Mouse (Mus musculus): ENCODE measurements around the gene Mroh9. TPM values are rescaled to one million over a fixed set of nuclear protein-coding genes. Genes with fewer than 3 reads are reported as not detected.

Mroh9 gene
- polyA plus RNA-seq, 1 experiment: not detected

DNA sequence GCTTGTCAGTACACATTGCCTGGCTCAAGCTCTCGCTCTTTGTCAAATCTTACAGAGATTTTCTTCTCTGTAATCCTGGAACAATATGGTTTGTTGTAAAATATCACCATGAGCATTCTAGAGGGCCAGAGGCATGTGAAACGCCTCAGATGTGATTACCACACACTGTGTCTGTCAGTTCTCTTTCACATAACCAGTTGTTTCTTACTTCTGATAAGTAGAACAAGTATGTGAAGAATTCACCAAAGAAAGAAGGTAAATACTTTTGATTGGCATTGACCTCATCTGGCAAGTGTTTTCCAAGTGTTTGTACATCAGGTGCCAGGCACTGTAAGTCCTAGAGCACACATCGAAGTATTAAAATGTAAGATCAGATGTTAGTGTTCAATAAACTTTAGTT, 76.2 kb downstream of the Mroh9 start:
- no peak overlapping the region for H3K4me3 ChIP-seq (ENCODE audit: insufficient read depth, low read depth, low read length)
- H3K4me1 ChIP-seq (ENCODE audit: control insufficient read depth, insufficient read depth, insufficient read length, low read length): no peaks in the 10 kb centered on the region
- H3K27ac ChIP-seq (replicated peaks; ENCODE audit: low read depth, low read length): no peak overlapping the region

DNA sequence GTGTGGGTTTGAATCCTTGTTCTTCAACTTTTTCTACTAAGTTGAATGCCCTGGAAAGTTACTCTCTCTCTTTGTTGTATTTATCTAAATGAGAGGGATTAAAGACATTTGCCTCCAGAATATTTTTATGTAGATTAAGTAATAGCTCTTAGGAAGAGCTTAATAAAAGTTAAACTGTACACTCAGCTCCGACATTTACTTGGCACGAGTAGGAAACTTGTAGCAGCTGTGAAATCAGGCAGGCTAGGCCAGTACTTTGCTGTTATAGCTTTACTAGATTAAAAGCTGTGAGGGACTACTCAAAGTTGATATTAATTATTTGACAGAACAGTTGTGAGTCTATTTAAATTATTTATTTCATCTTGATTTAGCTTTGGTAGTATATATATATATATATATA, 82.0 kb downstream of the Mroh9 start:
- Histone ChIP-seq H3K4me3 (ENCODE audit: insufficient read depth, low read depth, low read length) (no peak overlapping the region), H3K27ac (replicated peaks; ENCODE audit: low read depth, low read length) (no peak overlapping the region)

DNA sequence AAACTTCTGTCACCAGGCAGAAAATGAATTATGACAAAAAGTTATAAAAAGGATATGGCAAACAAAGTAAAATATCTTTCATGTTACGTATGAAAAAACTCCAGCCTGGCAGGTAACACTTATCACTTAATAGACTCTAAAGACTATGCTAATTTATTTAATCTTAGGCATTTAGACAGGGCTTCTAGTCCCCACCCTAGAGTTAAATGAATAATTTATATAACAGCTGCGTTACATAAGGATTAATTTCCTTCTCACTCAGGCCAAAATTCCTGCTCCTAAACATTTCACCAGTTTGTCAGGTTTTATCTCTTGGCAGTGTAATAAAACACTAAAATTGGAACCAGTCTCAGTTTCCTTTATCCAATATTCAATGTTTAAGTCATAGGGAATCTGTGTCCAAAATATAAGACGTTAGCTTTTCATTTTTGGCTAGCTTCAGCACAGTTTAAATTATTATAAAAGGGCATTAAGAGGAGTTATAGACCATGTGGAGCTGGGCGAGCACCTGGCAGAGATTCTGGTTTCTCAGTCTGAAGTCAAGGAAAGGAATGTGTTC, 84.1 kb downstream of the Mroh9 start:
- Histone ChIP-seq H3K4me3 (ENCODE audit: insufficient read depth, low read depth, low read length) (no peak overlapping the region), H3K4me1 (ENCODE audit: control insufficient read depth, insufficient read depth, insufficient read length, low read length) (no peaks in the 10 kb centered on the region), H3K27ac (replicated peaks; ENCODE audit: low read depth, low read length) (no peak overlapping the region)

More for the DNA sequence above, 82.0 kb downstream of the Mroh9 start:
- H3K4me1 ChIP-seq (ENCODE audit: control insufficient read depth, insufficient read depth, insufficient read length, low read length): no peaks in the 10 kb centered on the region

DNA sequence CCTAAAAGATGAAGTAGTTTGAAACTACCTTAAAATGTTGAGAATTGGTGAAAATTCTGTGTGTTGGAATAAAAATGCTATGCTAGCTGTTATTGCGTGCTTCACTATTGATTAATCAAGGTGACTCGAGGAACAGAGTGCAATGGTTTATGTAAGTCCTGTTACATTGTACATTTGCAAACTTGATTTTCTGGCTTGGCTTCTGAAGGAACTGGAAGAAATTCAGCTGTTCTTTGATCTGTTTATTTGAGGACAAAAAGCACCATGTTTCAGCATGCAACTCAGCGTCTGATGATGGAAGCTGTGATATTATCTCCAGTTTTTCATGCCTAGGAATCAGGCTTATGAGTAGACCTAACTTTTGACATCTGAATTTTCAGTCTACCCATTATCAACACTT, 97.9 kb downstream of the Mroh9 start:
- Histone ChIP-seq H3K4me1 (ENCODE audit: control insufficient read depth, insufficient read depth, insufficient read length, low read length) (no peaks in the 10 kb centered on the region), H3K27ac (replicated peaks; ENCODE audit: low read depth, low read length) (no peak overlapping the region), H3K4me3 (ENCODE audit: insufficient read depth, low read depth, low read length) (no peak overlapping the region)

DNA sequence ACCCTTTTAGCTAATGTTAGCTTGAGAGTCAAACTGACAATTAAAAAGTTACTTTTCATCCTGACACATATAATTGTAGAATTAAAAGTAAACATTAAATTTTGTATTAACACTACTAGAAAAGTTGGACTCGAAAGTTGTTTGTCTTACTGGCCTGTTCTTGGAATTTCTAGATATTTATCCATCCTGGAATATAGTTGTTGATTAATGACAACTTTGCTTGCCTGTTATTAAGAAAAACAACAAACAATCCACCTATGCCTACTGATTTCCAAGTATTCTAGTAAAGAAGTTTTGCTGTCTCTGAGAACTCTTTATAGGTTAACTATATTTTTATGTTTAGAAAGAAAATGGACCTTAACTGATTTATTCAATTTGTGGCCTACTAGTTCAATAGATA, 98.7 kb downstream of the Mroh9 start:
- no peak overlapping the region for H3K4me3 ChIP-seq (ENCODE audit: insufficient read depth, low read depth, low read length)
- no peak overlapping the region for H3K27ac ChIP-seq (replicated peaks; ENCODE audit: low read depth, low read length)
- no peaks in the 10 kb centered on the region for H3K4me1 ChIP-seq (ENCODE audit: control insufficient read depth, insufficient read depth, insufficient read length, low read length)

DNA sequence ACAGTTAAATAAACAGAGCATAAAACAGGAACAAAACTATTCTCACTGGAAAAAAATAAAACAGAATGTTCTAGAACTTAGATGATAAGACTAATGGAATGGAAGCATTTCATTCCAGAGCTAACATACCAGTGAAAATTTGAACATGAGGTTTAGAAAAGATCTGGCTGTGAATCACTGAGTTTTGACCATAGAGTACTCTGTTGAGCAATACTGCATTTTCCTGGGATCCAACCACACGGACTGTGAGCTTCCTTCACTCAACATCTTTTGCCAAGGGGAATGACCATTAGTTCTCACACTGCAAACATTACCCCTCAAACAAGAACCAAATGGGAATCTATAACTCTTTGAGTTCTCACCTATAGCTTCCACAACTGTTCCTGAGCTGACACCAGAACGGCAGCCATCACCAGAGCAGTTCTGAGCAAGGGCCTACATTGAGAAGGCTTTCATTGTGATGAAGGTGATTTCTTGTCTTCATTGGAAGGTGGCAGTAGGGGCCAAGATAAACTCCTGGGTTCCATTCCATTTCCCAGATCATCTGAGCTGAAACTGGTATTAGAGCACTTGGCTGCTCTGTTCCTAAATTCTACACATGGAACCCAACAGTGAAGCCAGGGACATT, 99.2 kb downstream of the Mroh9 start:
- Histone ChIP-seq H3K4me3 (ENCODE audit: insufficient read depth, low read depth, low read length) (no peak overlapping the region), H3K27ac (replicated peaks; ENCODE audit: low read depth, low read length) (no peak overlapping the region; the same call in 1 of the 2 replicates), H3K4me1 (ENCODE audit: control insufficient read depth, insufficient read depth, insufficient read length, low read length) (no peaks in the 10 kb centered on the region)

DNA sequence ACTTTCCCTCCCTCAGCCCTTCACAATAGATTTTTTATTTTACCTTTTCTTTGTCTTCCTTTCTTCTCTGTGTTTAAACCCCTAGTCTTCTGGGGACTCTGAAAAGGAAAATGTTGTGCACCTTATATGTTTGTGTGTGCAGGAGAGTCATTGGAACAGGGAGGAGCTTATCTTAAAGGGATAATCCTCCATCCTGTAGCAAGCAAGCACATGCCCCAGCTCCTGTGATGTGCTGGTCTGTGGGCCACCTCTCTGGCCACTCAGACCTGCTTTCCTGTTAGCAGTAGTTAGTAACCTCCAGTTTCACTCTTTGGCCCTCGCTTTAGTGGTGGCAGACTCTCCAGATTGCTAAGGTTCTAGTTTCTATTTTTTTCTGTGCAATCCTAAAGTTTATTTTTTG, 101.0 kb downstream of the Mroh9 start, which contains the start of gene Fmo3:
Gene Fmo3, minus strand, starts transcription at position 101 of the 400 bp plus-strand sequence.
- Histone ChIP-seq H3K4me1 (ENCODE audit: control insufficient read depth, insufficient read depth, insufficient read length, low read length) (no peaks in the 10 kb centered on the region), H3K4me3 (ENCODE audit: insufficient read depth, low read depth, low read length) (no peak within 1 kb of the TSS)

More for the DNA sequence above, 101.0 kb downstream of the Mroh9 start, which contains the start of gene Fmo3:
- no peak within 1 kb of the TSS for H3K27ac ChIP-seq (replicated peaks; ENCODE audit: low read depth, low read length)

Other genes with a start within 250 kb of the Mroh9 start
- gene Fmo1, start 219.1 kb downstream of the Mroh9 start, polyA plus RNA-seq (2012; ENCODE audit: insufficient read depth, insufficient read length, missing spikeins): 519 and 719 TPM in 2 replicates
- gene Fmo2, start 186.9 kb downstream of the Mroh9 start, polyA plus RNA-seq (2012; ENCODE audit: insufficient read depth, insufficient read length, missing spikeins): 9.7 and 11.8 TPM in 2 replicates
- not detected in 2 replicates for gene Fmo6, start 148.2 kb downstream of the Mroh9 start, polyA plus RNA-seq (2012; ENCODE audit: insufficient read depth, insufficient read length, missing spikeins)
- gene Fmo3, start 101.1 kb downstream of the Mroh9 start, polyA plus RNA-seq (2012; ENCODE audit: insufficient read depth, insufficient read length, missing spikeins): not detected in 2 replicates
- 10.2 and 10.3 TPM in 2 replicates for gene Prrx1, start 228.0 kb upstream of the Mroh9 start, polyA plus RNA-seq (2012; ENCODE audit: insufficient read depth, insufficient read length, missing spikeins)

Measured in brown adipose tissue, adult 24 weeks (tissue).